Mouse (Mus musculus) MEL (cell line): ENCODE results near the gene Rbfox2.

Experiments used
- CTCF ChIP-seq, 3 experiments: IDR thresholded peaks in 2 of 3; conservative IDR thresholded peaks in 1 of 3; 2 replicates each; pipeline ENCODE4 v1.5.1; 2011 to 2012; ENCODE audit warnings: low read length in 3 of 3, low read depth in 2 of 3, mild to moderate bottlenecking in 2 of 3, improper control_type of control experiment in 1 of 3, inconsistent platforms in 1 of 3, mixed read lengths in 1 of 3, moderate library complexity in 1 of 3; ENCODE audit not compliant: control insufficient read depth in 1 of 3, insufficient read depth in 1 of 3, poor library complexity in 1 of 3, severe bottlenecking in 1 of 3
- EP300 ChIP-seq, 2 experiments: IDR thresholded peaks; 2 replicates each; pipeline ENCODE4 v1.6.1; 2011; ENCODE audit warnings: improper control_type of control experiment in 2 of 2, low read length in 2 of 2, low read depth in 1 of 2, mild to moderate bottlenecking in 1 of 2
- MAFK ChIP-seq: IDR thresholded peaks from 2 replicates; pipeline ENCODE4 v1.6.1; 2011; ENCODE audit warnings: low read depth, mild to moderate bottlenecking, low read length, improper control_type of control experiment, borderline replicate concordance
- MAZ ChIP-seq: IDR thresholded peaks from 2 replicates; pipeline ENCODE4 v1.6.1; 2012; ENCODE audit warnings: low read depth, mild to moderate bottlenecking, inconsistent platforms, low read length, improper control_type of control experiment
- POLR2A ChIP-seq, 2 experiments: IDR thresholded peaks; 2 replicates each; pipeline ENCODE4 v1.6.1; 2011 to 2012; ENCODE audit warnings: low read length in 2 of 2, mild to moderate bottlenecking in 2 of 2, control low read depth in 1 of 2, improper control_type of control experiment in 1 of 2, low read depth in 1 of 2, moderate library complexity in 1 of 2; ENCODE audit not compliant: control insufficient read depth in 1 of 2, insufficient read depth in 1 of 2, poor library complexity in 1 of 2
- SIN3A ChIP-seq: IDR thresholded peaks from 2 replicates; pipeline ENCODE4 v1.6.1; 2012; ENCODE audit warnings: low read length, improper control_type of control experiment, inconsistent platforms
- TCF12 ChIP-seq: IDR thresholded peaks from 2 replicates; pipeline ENCODE4 v1.6.1; 2014; ENCODE audit warnings: low read depth, mild to moderate bottlenecking, inconsistent platforms, low read length, improper control_type of control experiment, moderate library complexity
- UBTF ChIP-seq: IDR thresholded peaks from 2 replicates; pipeline ENCODE4 v1.6.1; 2012; ENCODE audit warnings: low read depth, mild to moderate bottlenecking, inconsistent platforms, low read length, improper control_type of control experiment, moderate library complexity, borderline replicate concordance; ENCODE audit not compliant: insufficient read depth
- USF1 ChIP-seq: IDR thresholded peaks from 2 replicates; pipeline ENCODE4 v1.6.1; 2014; ENCODE audit warnings: low read depth, mild to moderate bottlenecking, inconsistent platforms, low read length, improper control_type of control experiment, moderate library complexity
- ZNF384 ChIP-seq: IDR thresholded peaks from 2 replicates; pipeline ENCODE4 v1.6.1; 2012; ENCODE audit warnings: low read depth, mild to moderate bottlenecking, inconsistent platforms, low read length, improper control_type of control experiment

DNA sequence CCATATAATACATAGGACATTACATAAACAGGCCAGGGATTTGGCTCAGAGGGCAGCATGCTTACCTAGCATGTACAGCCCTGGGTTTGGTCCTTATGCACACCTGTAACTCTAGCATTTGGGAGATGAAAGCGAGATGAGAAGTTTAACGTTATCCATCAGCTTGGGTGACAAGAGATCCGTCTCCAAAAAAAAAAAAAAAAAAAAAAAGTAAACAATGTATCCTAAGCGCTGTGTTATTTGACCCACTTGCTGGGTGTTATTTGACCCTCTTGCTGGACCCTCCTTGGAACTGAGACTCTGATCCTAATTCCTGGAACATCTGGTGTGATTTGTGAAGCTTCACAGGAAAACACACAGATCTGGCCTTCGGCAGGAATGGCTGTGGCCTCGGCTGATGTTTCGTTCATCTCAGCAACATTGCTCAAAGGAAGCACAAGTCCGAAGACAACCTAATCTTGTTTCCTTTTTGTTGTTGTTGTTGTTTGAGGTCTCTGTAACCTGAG is 32.2 kb upstream of the Rbfox2 start:
- TF ChIP-seq MAFK (no peak), CTCF (IDR thresholded peaks at IDR 0.05 in 2 of 3, conservative IDR thresholded peaks at IDR 0.05 in 1 of 3; ENCODE audit: control insufficient read depth in 1 of 3, insufficient read depth in 1 of 3, low read depth in 2 of 3, low read length in 3 of 3, poor library complexity in 1 of 3, severe bottlenecking in 1 of 3) (no peak), TCF12 (no peak), EP300 (IDR thresholded peaks at IDR 0.05; ENCODE audit: low read depth in 1 of 2, low read length in 2 of 2) (no peak), MAZ (no peak), ZNF384 (no peak), POLR2A (IDR thresholded peaks at IDR 0.05; ENCODE audit: control insufficient read depth in 1 of 2, insufficient read depth in 1 of 2, low read depth in 1 of 2, low read length in 2 of 2, poor library complexity in 1 of 2) (no peak), SIN3A (no peak), UBTF (no peak), USF1 (no peak)
